Mouse (Mus musculus): Measurements from ENCODE around the gene Klhdc10. TPM values are rescaled to one million over a fixed set of nuclear protein-coding genes. Genes with fewer than 3 reads are reported as not detected.

The Klhdc10 gene
- polyA plus RNA-seq, 1 experiment from 2014 or later: 34.3 TPM

Other genes with a start within 250 kb of the Klhdc10 start
- gene Ube2h, start 97.3 kb upstream of the Klhdc10 start, polyA plus RNA-seq (2016; fragmentation: Nextera tagmentation; extraction: Ambion mirVana): 69.3 and 70.9 TPM in 2 replicates
- 44.0 and 48.4 TPM in 2 replicates for gene Zc3hc1, start 10.8 kb upstream of the Klhdc10 start, polyA plus RNA-seq (2016; fragmentation: Nextera tagmentation; extraction: Ambion mirVana)
- 27.5 and 31.1 TPM in 2 replicates for gene Tmem209, start 107.9 kb downstream of the Klhdc10 start, polyA plus RNA-seq (2016; fragmentation: Nextera tagmentation; extraction: Ambion mirVana)
- 0.17 and 0.26 TPM in 2 replicates for gene Ssmem1, start 108.0 kb downstream of the Klhdc10 start, polyA plus RNA-seq (2016; fragmentation: Nextera tagmentation; extraction: Ambion mirVana)
- 5.3 and 6.3 TPM in 2 replicates for gene Cpa2, start 139.7 kb downstream of the Klhdc10 start, polyA plus RNA-seq (2016; fragmentation: Nextera tagmentation; extraction: Ambion mirVana)
- 2.9 and 3.1 TPM in 2 replicates for gene Cpa4, start 166.5 kb downstream of the Klhdc10 start, polyA plus RNA-seq (2016; fragmentation: Nextera tagmentation; extraction: Ambion mirVana)
- 1.1 and 1.9 TPM in 2 replicates for gene Cpa5, start 209.1 kb downstream of the Klhdc10 start, polyA plus RNA-seq (2016; fragmentation: Nextera tagmentation; extraction: Ambion mirVana)
- 1.8 and 2.0 TPM in 2 replicates for gene Cpa1, start 237.3 kb downstream of the Klhdc10 start, polyA plus RNA-seq (2016; fragmentation: Nextera tagmentation; extraction: Ambion mirVana)